Mouse (Mus musculus): Measurements from ENCODE around the gene Mab21l2.

The Mab21l2 gene

GRCm38 (mm10) chr3:86539555-86540168 is 8.8 kb downstream of the Mab21l2 start:
- DNase-seq (ENCODE audit: low spot score in 2 of 2): no peak

GRCm38 (mm10) chr3:86538645-86539554 is 9.5 kb downstream of the Mab21l2 start:
- DNase-seq (ENCODE audit: low spot score in 2 of 2): no peak

- DNase-seq (ENCODE audit: low spot score in 2 of 2): no peak
Measured at GRCm38 (mm10) chr3:86536751-86537150, 11.7 kb downstream of the Mab21l2 start.

- no peak for DNase-seq (ENCODE audit: low spot score in 2 of 2)
Measured at GRCm38 (mm10) chr3:86531531-86532269, 16.7 kb downstream of the Mab21l2 start.

- DNase-seq (ENCODE audit: low spot score in 2 of 2): no peak
Measured at GRCm38 (mm10) chr3:86522880-86523505, 25.4 kb downstream of the Mab21l2 start.

- DNase-seq (ENCODE audit: low spot score in 2 of 2): no peak
Measured at GRCm38 (mm10) chr3:86518506-86519109, 29.8 kb downstream of the Mab21l2 start.

- no peak for DNase-seq (ENCODE audit: low spot score in 2 of 2)
Measured at GRCm38 (mm10) chr3:86500586-86500985, 47.8 kb downstream of the Mab21l2 start.

Data from spleen, postnatal 14 days (tissue).